8 mouse cellular contexts compared by ENCODE assay signal in genomic region chr16:17460254-17460653, GRCm38 (mm10). TPM values are rescaled to one million over a fixed set of nuclear protein-coding genes. Genes with fewer than 3 reads are reported as not detected.
DNase-seq lines count a peak whose midpoint lies in the region; ATAC-seq and TF ChIP-seq lines count a peak whose summit lies in the region.

No protein-coding gene starts in this region.

- H3K4me3 ChIP-seq in hindbrain, postnatal 0 days (ENCODE audit: low read length) = no peak overlapping the region
- H3K4me3 ChIP-seq in hindbrain, embryonic 14.5 days (replicated peaks; ENCODE audit: low read length) = no peak overlapping the region
- H3K4me3 ChIP-seq in MEL (ENCODE audit: control insufficient read depth in 1 of 2, insufficient read depth in 1 of 2, low read depth in 2 of 2, low read length in 2 of 2) = no peak overlapping the region
- no peak overlapping the region for H3K4me3 ChIP-seq in spleen, adult 2 months (ENCODE audit: extremely low read depth, insufficient read depth, insufficient read length)

- 96% methylated on average over 4 of the region's 4 CpGs for WGBS in hindbrain, postnatal 0 days
- 91% methylated on average over 4 of the region's 4 CpGs for WGBS in hindbrain, embryonic 14.5 days
- WGBS in spleen, adult 2 months = 74% methylated on average over 4 of the region's 4 CpGs

- H3K36me3 ChIP-seq in hindbrain, postnatal 0 days (ENCODE audit: insufficient read depth, low read length) = peaks cover 8% of the 10 kb centered on the region; the same call in 1 of the 2 replicates
- H3K36me3 ChIP-seq in hindbrain, embryonic 14.5 days (replicated peaks; ENCODE audit: control insufficient read depth, insufficient read depth) = peaks cover 26% of the 10 kb centered on the region
- peaks cover 13 to 34% of the 10 kb centered on the region in 2 experiments for H3K36me3 ChIP-seq in MEL (ENCODE audit: control insufficient read depth in 1 of 2, insufficient read depth in 2 of 2, low read length in 2 of 2)
- no peaks in the 10 kb centered on the region; the same call in 1 of the 2 replicates for H3K36me3 ChIP-seq in spleen, adult 2 months (ENCODE audit: control insufficient read depth, insufficient read depth, low read length)

- H3K9me3 ChIP-seq in hindbrain, postnatal 0 days (ENCODE audit: low read length) = no peaks in the 10 kb centered on the region
- H3K9me3 ChIP-seq in hindbrain, embryonic 14.5 days (ENCODE audit: control insufficient read depth, low read length) = no peaks in the 10 kb centered on the region
- no peaks in the 10 kb centered on the region for H3K9me3 ChIP-seq in MEL (replicated peaks; ENCODE audit: insufficient read depth, low read length)

- no peak overlapping the region for H3K9ac ChIP-seq in hindbrain, postnatal 0 days (replicated peaks; ENCODE audit: low read length)
- H3K9ac ChIP-seq in hindbrain, embryonic 14.5 days = no peak overlapping the region
- H3K9ac ChIP-seq in MEL (ENCODE audit: control insufficient read depth, low read depth, low read length, poor library complexity, severe bottlenecking) = no peak overlapping the region

- H3K4me2 ChIP-seq in hindbrain, postnatal 0 days (ENCODE audit: low read depth, low read length) = no peak overlapping the region
- no peak overlapping the region for H3K4me2 ChIP-seq in hindbrain, embryonic 14.5 days (replicated peaks)

- no peak for TF ChIP-seq POLR2A in MEL (IDR thresholded peaks at IDR 0.05; ENCODE audit: control insufficient read depth in 1 of 2, insufficient read depth in 1 of 2, low read depth in 1 of 2, low read length in 2 of 2, poor library complexity in 1 of 2)
- no peak for TF ChIP-seq POLR2A in spleen, adult 2 months (IDR thresholded peaks at IDR 0.05; ENCODE audit: low read depth, low read length)

- TF ChIP-seq EP300 in MEL (IDR thresholded peaks at IDR 0.05; ENCODE audit: low read depth in 1 of 2, low read length in 2 of 2) = no peak

- no peak overlapping the region for H3K27ac ChIP-seq in hindbrain, postnatal 0 days
- no peak overlapping the region for H3K27ac ChIP-seq in hindbrain, embryonic 14.5 days
- no peak overlapping the region for H3K27ac ChIP-seq in MEL (ENCODE audit: control insufficient read depth, low read depth, low read length)
- H3K27ac ChIP-seq in spleen, adult 2 months (ENCODE audit: insufficient read depth, low read length) = no peak overlapping the region

- H3K79me2 ChIP-seq in MEL (ENCODE audit: control insufficient read depth, insufficient read depth, low read length, poor library complexity) = peaks cover 68% of the 10 kb centered on the region

- no peak for ATAC-seq in hindbrain, postnatal 0 days
- no peak for ATAC-seq in hindbrain, embryonic 14.5 days (ENCODE audit: low FRiP score)

- TF ChIP-seq RAD21 in MEL (IDR thresholded peaks at IDR 0.05; ENCODE audit: low read depth, low read length) = peak; percentile 35

- no peaks in the 10 kb centered on the region for H3K27me3 ChIP-seq in hindbrain, postnatal 0 days (ENCODE audit: insufficient read depth, low read length)
- H3K27me3 ChIP-seq in hindbrain, embryonic 14.5 days (ENCODE audit: control insufficient read depth, insufficient read depth, low read length) = no peaks in the 10 kb centered on the region
- H3K27me3 ChIP-seq in MEL (ENCODE audit: control insufficient read depth in 1 of 2, insufficient read depth in 2 of 2, low read length in 2 of 2) = no peaks in the 10 kb centered on the region
- H3K27me3 ChIP-seq in spleen, adult 2 months (ENCODE audit: control insufficient read depth, insufficient read depth, low read length) = no peaks in the 10 kb centered on the region

- peak; percentile 35 for DNase-seq in hindbrain, postnatal 0 days (ENCODE audit: low spot score)
- DNase-seq in hindbrain, embryonic 14.5 days (ENCODE audit: low spot score) = no peak
- peak; percentile 71 for DNase-seq in MEL (ENCODE audit: low read depth, low spot score)
- DNase-seq in kidney, postnatal 14 days = peak; percentile 19
- peak in 1 of 2 experiments; percentile 66 for DNase-seq in spleen, adult 2 months (ENCODE audit: low read depth in 1 of 2, low spot score in 2 of 2)
- DNase-seq in frontal cortex, postnatal 25 days (ENCODE audit: low spot score in 2 of 2) = no peak
- no peak for DNase-seq in cerebellum, adult 11 months
- DNase-seq in urinary bladder, postnatal 25 days (ENCODE audit: low spot score) = no peak

- peak; percentile 53 for TF ChIP-seq CTCF in hindbrain, postnatal 0 days (IDR thresholded peaks at IDR 0.05; ENCODE audit: low read depth)
- peak; percentile 36 to 63 (median 52); a peak in 5 of 6 replicates for TF ChIP-seq CTCF in MEL (IDR thresholded peaks at IDR 0.05 in 2 of 3, conservative IDR thresholded peaks at IDR 0.05 in 1 of 3; ENCODE audit: control insufficient read depth in 1 of 3, insufficient read depth in 1 of 3, low read depth in 2 of 3, low read length in 3 of 3, poor library complexity in 1 of 3, severe bottlenecking in 1 of 3)
- TF ChIP-seq CTCF in spleen, adult 2 months (IDR thresholded peaks at IDR 0.05; ENCODE audit: extremely low read depth, insufficient read depth, insufficient read length, insufficient replicate concordance) = peak; percentile 15; the same call in 1 of the 2 replicates

- H3K4me1 ChIP-seq in hindbrain, postnatal 0 days (ENCODE audit: insufficient read depth, low read length) = peaks cover 5% of the 10 kb centered on the region
- peaks cover 13% of the 10 kb centered on the region for H3K4me1 ChIP-seq in hindbrain, embryonic 14.5 days (replicated peaks; ENCODE audit: control insufficient read depth, insufficient read depth, low read length)
- peaks cover 12 to 17% of the 10 kb centered on the region in 2 experiments for H3K4me1 ChIP-seq in MEL (ENCODE audit: control insufficient read depth in 1 of 2, insufficient read depth in 2 of 2, low read length in 2 of 2)
- H3K4me1 ChIP-seq in spleen, adult 2 months (ENCODE audit: control insufficient read depth, insufficient read depth, insufficient read length) = peaks cover 2% of the 10 kb centered on the region; the same call in 1 of the 2 replicates

TF ChIP-seq in MEL, 35 proteins besides CTCF, POLR2A, EP300 and RAD21:
- no peak for TF ChIP-seq MXI1 (IDR thresholded peaks at IDR 0.05; ENCODE audit: low read depth, low read length)
- peak; percentile 54 for TF ChIP-seq SMC3 (IDR thresholded peaks at IDR 0.05; ENCODE audit: low read depth, low read length)
- TF ChIP-seq GATA1 (IDR thresholded peaks at IDR 0.05; ENCODE audit: low read depth, low read length) = 0 out of 2 replicates have a peak, but pooled peaks have one; percentile 28
- peak; percentile 26; the same call in 1 of the 2 replicates for TF ChIP-seq ZC3H11A (IDR thresholded peaks at IDR 0.05; ENCODE audit: low read depth, low read length)
TF ChIP-seq in MEL: peak in this region for 3.

RNA-seq across cellular contexts. Expression of gene Crkl, which starts 8.5 kb away (rescaled TPM):
- total RNA-seq in hindbrain, postnatal 0 days (2014; rRNA removed) = 74.8 and 83.1 TPM in 2 replicates
- 54.9 and 68.7 TPM in 2 replicates for polyA plus RNA-seq in hindbrain, postnatal 0 days (2015; fragmentation: Nextera tagmentation; extraction: Ambion mirVana)
- 65.0 and 78.5 TPM in 2 replicates for polyA plus RNA-seq in hindbrain, embryonic 14.5 days (2014; fragmentation: Nextera tagmentation; extraction: Ambion mirVana)
- 14.9 and 16.2 TPM in 2 replicates for total RNA-seq in MEL (2012; rRNA removed)
- polyA plus RNA-seq in MEL (2012; ENCODE audit: insufficient read depth in 1 of 2, insufficient read length in 2 of 2, low read depth in 1 of 2, low replicate concordance in 2 of 2, missing spikeins in 1 of 2) = 100 to 1,000 TPM in 1 of 2 experiments, 10 to 100 TPM in 1; 34.6 to 146 TPM
- 50.5 and 67.7 TPM in 2 replicates for polyA plus RNA-seq in spleen, adult 2 months (2012; rRNA removed)

RNA-seq across cellular contexts. Expression of gene Aifm3, which starts 29.2 kb away (rescaled TPM):
- 13.8 and 16.8 TPM in 2 replicates for total RNA-seq in hindbrain, postnatal 0 days (2014; rRNA removed)
- polyA plus RNA-seq in hindbrain, postnatal 0 days (2015; fragmentation: Nextera tagmentation; extraction: Ambion mirVana) = 15.7 and 17.4 TPM in 2 replicates
- polyA plus RNA-seq in hindbrain, embryonic 14.5 days (2014; fragmentation: Nextera tagmentation; extraction: Ambion mirVana) = 5.9 and 6.4 TPM in 2 replicates
- 0.23 and 0.29 TPM in 2 replicates for total RNA-seq in MEL (2012; rRNA removed)
- under 1 TPM in 1 of 2 experiments, not detected in 1; 0.52 TPM for polyA plus RNA-seq in MEL (2012; ENCODE audit: insufficient read depth in 1 of 2, insufficient read length in 2 of 2, low read depth in 1 of 2, low replicate concordance in 2 of 2, missing spikeins in 1 of 2)
- 0.23 TPM in 2 replicates for polyA plus RNA-seq in spleen, adult 2 months (2012; rRNA removed)

RNA-seq across cellular contexts. Expression of gene Lztr1, which starts 48.2 kb away (rescaled TPM):
- total RNA-seq in hindbrain, postnatal 0 days (2014; rRNA removed) = 191 and 279 TPM in 2 replicates
- 82.2 and 89.8 TPM in 2 replicates for polyA plus RNA-seq in hindbrain, postnatal 0 days (2015; fragmentation: Nextera tagmentation; extraction: Ambion mirVana)
- polyA plus RNA-seq in hindbrain, embryonic 14.5 days (2014; fragmentation: Nextera tagmentation; extraction: Ambion mirVana) = 112 and 117 TPM in 2 replicates
- 39.5 and 45.1 TPM in 2 replicates for total RNA-seq in MEL (2012; rRNA removed)
- polyA plus RNA-seq in MEL (2012; ENCODE audit: insufficient read depth in 1 of 2, insufficient read length in 2 of 2, low read depth in 1 of 2, low replicate concordance in 2 of 2, missing spikeins in 1 of 2) = 10 to 100 TPM in 1 of 2 experiments, not detected in 1; 83.2 TPM
- polyA plus RNA-seq in spleen, adult 2 months (2012; rRNA removed) = 110 and 149 TPM in 2 replicates

RNA-seq across cellular contexts. Expression of gene Pi4ka, which starts 54.1 kb away (rescaled TPM):
- 111 and 154 TPM in 2 replicates for total RNA-seq in hindbrain, postnatal 0 days (2014; rRNA removed)
- 45.5 and 47.7 TPM in 2 replicates for polyA plus RNA-seq in hindbrain, postnatal 0 days (2015; fragmentation: Nextera tagmentation; extraction: Ambion mirVana)
- 70.9 and 74.0 TPM in 2 replicates for polyA plus RNA-seq in hindbrain, embryonic 14.5 days (2014; fragmentation: Nextera tagmentation; extraction: Ambion mirVana)
- 25.0 and 30.9 TPM in 2 replicates for total RNA-seq in MEL (2012; rRNA removed)
- 100 to 1,000 TPM in 1 of 2 experiments, 10 to 100 TPM in 1; 73.1 to 286 TPM for polyA plus RNA-seq in MEL (2012; ENCODE audit: insufficient read depth in 1 of 2, insufficient read length in 2 of 2, low read depth in 1 of 2, low replicate concordance in 2 of 2, missing spikeins in 1 of 2)
- polyA plus RNA-seq in spleen, adult 2 months (2012; rRNA removed) = 49.4 and 53.5 TPM in 2 replicates

RNA-seq across cellular contexts. Expression of gene Snap29, which starts 54.5 kb away (rescaled TPM):
- total RNA-seq in hindbrain, postnatal 0 days (2014; rRNA removed) = 28.1 and 30.0 TPM in 2 replicates
- 14.5 and 15.6 TPM in 2 replicates for polyA plus RNA-seq in hindbrain, postnatal 0 days (2015; fragmentation: Nextera tagmentation; extraction: Ambion mirVana)
- polyA plus RNA-seq in hindbrain, embryonic 14.5 days (2014; fragmentation: Nextera tagmentation; extraction: Ambion mirVana) = 10.3 and 10.8 TPM in 2 replicates
- total RNA-seq in MEL (2012; rRNA removed) = 9.4 and 11.6 TPM in 2 replicates
- polyA plus RNA-seq in MEL (2012; ENCODE audit: insufficient read depth in 1 of 2, insufficient read length in 2 of 2, low read depth in 1 of 2, low replicate concordance in 2 of 2, missing spikeins in 1 of 2) = 10 to 100 TPM in 1 of 2 experiments, not detected in 1; 11.8 TPM
- polyA plus RNA-seq in spleen, adult 2 months (2012; rRNA removed) = 7.1 and 7.3 TPM in 2 replicates

Comparison
In these comparisons a context has a peak if more than half of its experiments do, and no peak if none do; other contexts are left out.
1. DNase-seq: peak in hindbrain, postnatal 0 days (single experiment), MEL (single experiment) and kidney, postnatal 14 days (single experiment); none in hindbrain, embryonic 14.5 days (single experiment), frontal cortex, postnatal 25 days (0 of 2), cerebellum, adult 11 months (single experiment) and urinary bladder, postnatal 25 days (single experiment).
2. Peak in every context shown above with its lines, with median percentiles within 50 percentile points of each other: CTCF ChIP-seq.